Mouse (Mus musculus) gastrocnemius, postnatal 25 days (tissue): ENCODE data around the gene Cntf. TPM values are rescaled to one million over a fixed set of nuclear protein-coding genes. Genes with fewer than 3 reads are reported as not detected.
"Not testable (repeated sequence)": the region's sequence is repeated elsewhere in the genome, so short reads cannot be mapped to it uniquely, and the experiment has no call there.

ENCODE experiments used
- DNase-seq: peaks from one replicate; pipeline ENCODE4 v3.0.0; 2022
- total RNA-seq, 2 experiments: library from RNA; stranded (reverse); gene quantifications; 1 replicate in 1 of 2; 2 replicates in 1 of 2; pipeline ENCODE4 v1.2.3; 2021

Cntf gene
- total RNA-seq, 2 experiments from 2014 or later = 3.2 to 3.4 TPM

DNA sequence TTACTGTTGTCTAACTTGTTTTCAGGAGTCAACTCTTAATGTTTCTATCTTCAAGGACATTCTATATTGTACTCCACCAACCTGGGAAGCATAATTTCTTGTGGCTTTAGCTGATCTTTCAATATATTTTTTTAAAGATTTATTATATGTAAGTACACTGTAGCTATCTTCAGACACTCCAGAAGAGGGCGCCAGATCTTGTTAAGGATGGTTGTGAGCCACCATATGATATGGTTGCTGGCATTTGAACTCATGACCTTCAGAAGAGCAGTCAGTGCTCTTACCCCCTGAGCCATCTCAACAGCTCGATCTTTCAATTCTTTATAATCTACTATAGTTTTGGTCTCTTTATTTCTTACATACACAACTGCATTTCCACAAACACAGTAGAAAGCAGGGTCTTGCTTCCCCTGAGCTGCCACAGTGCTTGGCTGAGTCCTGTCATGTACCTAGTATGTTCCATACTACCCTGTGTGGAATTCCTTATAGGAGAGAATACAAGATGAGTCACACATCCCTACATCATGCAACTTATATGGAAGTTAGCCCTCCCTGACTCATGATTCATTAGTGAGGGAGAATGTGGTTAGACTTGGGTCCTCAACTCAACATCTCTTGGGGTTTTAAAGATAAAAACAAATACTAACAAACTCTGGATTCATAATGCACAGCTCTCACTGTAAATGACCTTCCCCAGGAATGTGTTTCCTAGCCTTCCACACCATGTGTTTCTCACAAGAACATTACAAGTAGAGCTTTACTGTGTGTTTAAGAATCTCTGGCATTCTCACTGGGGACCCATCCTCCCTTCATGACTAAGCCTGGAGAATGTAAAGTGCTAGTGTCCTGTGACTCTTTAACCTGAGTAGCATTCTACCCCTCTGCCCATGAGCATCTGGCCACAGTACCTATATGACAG is 3.0 kb downstream of the Cntf start:
- no peak for DNase-seq

- DNase-seq = peak; percentile 51
Observed at GRCm38 (mm10) chr19:12759656-12760055, 5.8 kb downstream of the Cntf start.

GRCm38 (mm10) chr19:12758936-12759478 is 6.4 kb downstream of the Cntf start:
- no peak for DNase-seq

DNA sequence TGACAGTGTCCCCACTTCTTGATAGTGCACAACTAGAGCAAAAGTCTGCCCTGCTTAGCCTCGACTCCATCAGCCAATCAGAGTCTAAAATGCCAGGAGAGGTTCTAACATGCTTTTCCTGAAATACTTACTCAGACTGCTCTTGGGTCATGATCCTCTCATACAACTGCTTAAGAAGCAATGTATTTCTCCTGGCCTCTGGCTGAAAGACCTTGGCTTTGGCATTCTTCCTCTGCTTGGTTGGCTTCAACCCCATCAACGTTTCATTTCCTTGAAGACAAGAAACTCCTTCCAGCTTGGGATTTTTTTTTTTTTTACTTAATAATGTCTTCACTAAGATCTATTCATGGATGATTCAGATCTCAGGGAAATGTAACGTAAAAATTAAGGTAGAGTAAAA is 9.1 kb downstream of the Cntf start:
- DNase-seq = no peak

- no peak for DNase-seq
Observed at GRCm38 (mm10) chr19:12731950-12732349, 33.5 kb downstream of the Cntf start.

DNA sequence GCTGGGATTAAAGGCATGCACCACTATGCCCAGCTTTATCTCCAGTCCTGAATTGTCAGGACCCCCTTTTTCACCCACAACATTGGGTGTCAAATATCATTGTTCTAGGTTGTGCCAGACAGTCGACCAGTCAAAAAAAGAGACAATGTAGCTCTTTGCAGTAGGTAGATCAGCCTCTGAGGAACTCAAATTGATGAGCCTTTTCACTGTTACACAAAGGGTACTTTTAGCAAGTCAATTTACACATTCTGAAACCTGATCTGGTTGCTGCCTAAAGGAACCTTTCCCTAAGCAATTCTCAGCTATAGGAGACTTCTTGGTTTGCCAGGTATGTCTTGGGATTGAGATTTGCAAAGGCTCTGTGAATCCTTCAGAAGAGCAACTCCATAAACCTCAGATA is 34.4 kb downstream of the Cntf start:
- DNase-seq = no peak

DNA sequence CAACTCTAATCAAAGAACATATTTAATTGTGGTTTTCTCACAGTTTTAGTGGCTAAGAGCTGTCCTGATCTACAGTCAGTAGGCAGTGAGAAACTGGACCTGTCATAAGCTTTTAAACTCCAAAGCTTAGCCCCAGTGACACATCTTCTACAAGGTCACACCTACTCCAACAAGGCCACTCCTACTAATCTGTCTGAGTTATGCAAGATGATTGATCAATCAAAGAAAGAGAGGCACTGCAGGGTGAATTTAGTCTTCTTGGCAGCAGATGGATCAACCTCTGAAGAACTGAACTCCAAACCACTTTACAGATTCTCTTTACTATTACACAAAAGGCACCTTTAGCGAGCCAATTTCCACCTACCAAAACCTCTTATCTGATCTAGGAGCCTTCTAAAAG is 39.6 kb downstream of the Cntf start:
- no peak for DNase-seq

DNA sequence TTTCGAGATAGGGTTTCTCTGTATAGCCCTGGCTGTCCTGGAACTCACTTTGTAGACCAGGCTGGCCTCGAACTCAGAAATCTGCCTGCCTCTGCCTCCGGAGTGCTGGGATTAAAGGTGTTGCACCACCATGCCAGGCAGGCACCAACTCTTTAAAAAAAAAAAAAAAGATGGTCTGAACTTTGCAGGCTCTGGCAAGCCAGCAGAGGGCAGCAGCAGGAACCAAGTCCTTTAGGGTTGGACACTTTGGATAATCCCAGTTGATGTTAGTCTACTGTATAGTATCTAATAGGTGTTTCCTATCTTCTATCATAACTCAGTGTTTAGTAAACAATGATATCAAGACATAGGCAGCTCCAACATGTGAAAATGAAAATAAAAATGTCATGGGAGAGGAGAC is 43.1 kb downstream of the Cntf start:
- DNase-seq = peak; percentile 14

GRCm38 (mm10) chr19:12721596-12721995 is 43.8 kb downstream of the Cntf start:
- not testable (repeated sequence) for DNase-seq

GRCm38 (mm10) chr19:12720919-12721318 is 44.5 kb downstream of the Cntf start:
- not testable (repeated sequence) for DNase-seq

DNA sequence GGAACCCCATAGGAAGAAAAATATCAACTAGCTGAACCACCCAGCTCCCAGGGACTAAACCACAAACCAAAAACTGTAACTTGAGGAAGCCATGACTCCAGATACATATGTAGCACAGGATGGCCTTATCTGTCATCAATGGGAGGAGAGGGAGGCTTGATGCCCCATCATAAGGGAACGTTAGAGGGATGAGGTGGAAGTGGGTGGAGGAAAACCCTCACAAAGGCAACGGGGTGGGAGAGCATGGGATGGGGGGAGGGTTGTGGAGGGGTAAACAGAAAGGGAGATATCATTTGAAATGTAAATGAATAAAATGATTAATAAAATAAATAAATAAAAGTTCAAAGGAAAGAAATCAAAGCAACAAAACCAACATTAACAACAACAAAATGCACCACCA is 45.0 kb downstream of the Cntf start:
- no peak for DNase-seq

DNA sequence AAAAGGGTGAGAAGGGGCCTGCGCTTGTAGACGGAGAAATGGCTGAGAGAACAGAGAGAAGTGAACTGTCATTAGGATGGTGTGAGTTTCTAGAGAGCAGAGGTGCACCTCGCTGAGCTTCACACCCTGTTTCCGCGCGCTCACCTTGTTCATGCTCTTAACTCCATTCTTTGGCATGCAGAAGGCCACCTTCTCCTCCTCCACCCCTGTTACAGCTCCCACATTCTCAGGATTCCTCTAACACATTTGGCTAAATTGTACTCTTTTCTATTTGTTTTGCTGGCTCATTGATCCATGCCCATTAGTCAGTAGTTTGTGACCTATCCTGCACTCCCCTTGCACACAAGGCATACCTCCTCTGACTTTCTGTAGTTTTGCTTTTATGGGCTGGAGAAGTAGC is 46.2 kb downstream of the Cntf start:
- DNase-seq = no peak

Other genes with a start within 250 kb of the Cntf start
- 1 to 10 TPM; 2.5 to 3.9 TPM for gene Fam111a, start 219.9 kb downstream of the Cntf start, total RNA-seq
- gene Gm4952, start 165.7 kb downstream of the Cntf start, total RNA-seq = not detected
- gene Glyat, start 132.3 kb downstream of the Cntf start, total RNA-seq = not detected
- gene Olfr1442, start 95.2 kb downstream of the Cntf start, total RNA-seq = not detected
- not detected for gene Olfr1443, start 87.5 kb downstream of the Cntf start, total RNA-seq
- gene Keg1, start 69.8 kb downstream of the Cntf start, total RNA-seq = not detected
- 10 to 100 TPM; 82.9 to 97.8 TPM for gene Zfp91, start 30.5 kb upstream of the Cntf start, total RNA-seq
- under 1 TPM; 0.36 to 0.38 TPM for gene Lpxn, start 30.6 kb upstream of the Cntf start, total RNA-seq
- gene Gm5244, start 81.0 kb upstream of the Cntf start, total RNA-seq = not detected
- not detected for gene Olfr1444, start 91.7 kb upstream of the Cntf start, total RNA-seq
- gene Olfr1445, start 118.2 kb upstream of the Cntf start, total RNA-seq = not detected
- not detected for gene Olfr1446, start 127.9 kb upstream of the Cntf start, total RNA-seq
- not detected for gene Olfr1447, start 138.1 kb upstream of the Cntf start, total RNA-seq
- gene Olfr1448, start 158.8 kb upstream of the Cntf start, total RNA-seq = not detected
- gene Olfr1449, start 165.2 kb upstream of the Cntf start, total RNA-seq = not detected
- not detected for gene Olfr1450, start 184.6 kb upstream of the Cntf start, total RNA-seq
- gene Olfr1451, start 229.4 kb upstream of the Cntf start, total RNA-seq = not detected